Mouse (Mus musculus) neural tube, embryonic 11.5 days (tissue): ENCODE data around the gene Slc16a9. TPM values are rescaled to one million over a fixed set of nuclear protein-coding genes. Genes with fewer than 3 reads are reported as not detected.

ENCODE experiments used
- ATAC-seq: fragments of 200-750 bp; cut with Nextera tagmentation; 2 replicates; pipeline ENCODE4 v1.8.0; 2017; ENCODE audit warnings: moderate number of reproducible peaks, mild to moderate bottlenecking, moderate TSS enrichment, moderate library complexity; ENCODE audit not compliant: insufficient read depth, low FRiP score, low TSS enrichment
- DNase-seq: peaks from one replicate; pipeline ENCODE4 v3.0.0-alpha.2; 2015; ENCODE audit warnings: low spot score
- H3K27ac ChIP-seq: fragments of 300-500 bp; sonication (generic); 2 replicates; pipeline ENCODE4 v1.5.1; 2014; ENCODE audit warnings: low read depth, mild to moderate bottlenecking, low read length
- H3K27me3 ChIP-seq: fragments of 300-500 bp; sonication (generic); 2 replicates; pipeline ENCODE4 v1.6.1; 2014; ENCODE audit warnings: mild to moderate bottlenecking, low read length, mixed read lengths; ENCODE audit not compliant: control insufficient read depth, insufficient read depth
- H3K36me3 ChIP-seq: fragments of 300-500 bp; sonication (generic); 2 replicates; pipeline ENCODE4 v1.6.1; 2014; ENCODE audit warnings: mild to moderate bottlenecking, low read length, moderate library complexity, mixed read lengths; ENCODE audit not compliant: control insufficient read depth, insufficient read depth
- H3K4me1 ChIP-seq: fragments of 300-500 bp; sonication (generic); 2 replicates; pipeline ENCODE4 v1.6.1; 2014; ENCODE audit warnings: low read length, mixed read lengths; ENCODE audit not compliant: control insufficient read depth, insufficient read depth
- H3K4me2 ChIP-seq: fragments of 300-500 bp; sonication (generic); 2 replicates; pipeline ENCODE4 v1.6.1; 2014; ENCODE audit warnings: low read depth, mild to moderate bottlenecking, moderate library complexity
- H3K4me3 ChIP-seq: fragments of 300-500 bp; sonication (generic); 2 replicates; pipeline ENCODE4 v1.5.1; 2014; ENCODE audit warnings: low read depth, low read length
- H3K9ac ChIP-seq: fragments of 300-500 bp; sonication (generic); 2 replicates; pipeline ENCODE4 v1.6.1; 2014; ENCODE audit warnings: mild to moderate bottlenecking, low read length
- H3K9me3 ChIP-seq: fragments of 300-500 bp; sonication (generic); 2 replicates; pipeline ENCODE4 v1.6.1; 2016; ENCODE audit warnings: low read length; ENCODE audit not compliant: control insufficient read depth
- WGBS: fragments of 180-500 bp; shearing (Covaris S2); extraction: QIAGEN DNeasy Blood & Tissue Kit; methylation state at CpG from one replicate; pipeline ENCODE4 v1.1.7; 2014; 5-methylcytosine and 5-hydroxymethylcytosine counted together
- polyA plus RNA-seq: library from polyadenylated mRNA; unstranded; fragments of >200 nt; fragmentation: Nextera tagmentation; extraction: Ambion mirVana; gene quantifications from 2 replicates; pipeline ENCODE4 v1.2.1, GENCODE M21; 2014

The Slc16a9 gene
- polyA plus RNA-seq, 1 experiment from 2014 or later = 0.69 TPM

DNA sequence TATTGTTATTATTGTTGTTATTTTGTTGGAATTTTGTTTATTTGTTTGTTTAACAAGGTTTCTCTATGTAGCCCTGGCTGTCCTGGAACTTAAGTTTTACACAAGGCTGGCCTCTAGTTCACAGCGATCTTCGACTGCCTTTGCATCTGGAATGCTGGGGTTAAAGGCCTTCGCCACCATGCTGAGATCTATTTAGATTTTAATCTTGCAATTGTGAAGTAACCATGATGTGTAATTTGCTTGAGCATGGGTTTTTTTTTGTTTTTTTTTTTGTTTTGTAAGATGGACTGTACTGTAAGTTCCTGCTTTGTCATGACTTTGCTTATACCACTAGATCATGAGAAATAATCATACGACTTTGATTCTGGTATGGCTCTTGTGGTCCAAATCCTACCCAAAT is 16.0 kb downstream of the Slc16a9 start:
- Histone ChIP-seq H3K9ac (no peak overlapping the region), H3K4me2 (no peak overlapping the region), H3K27me3 (no peaks in the 10 kb centered on the region), H3K36me3 (no peaks in the 10 kb centered on the region), H3K4me3 (no peak overlapping the region), H3K9me3 (no peaks in the 10 kb centered on the region), H3K27ac (no peak overlapping the region), H3K4me1 (no peaks in the 10 kb centered on the region)
- DNase-seq (no peak), ATAC-seq (no peak)
- 65% methylated on average over 4 of the region's 4 CpGs for WGBS

GRCm38 (mm10) chr10:70262051-70262450 is 17.2 kb downstream of the Slc16a9 start:
- ATAC-seq (no peak), DNase-seq (no peak)
- Histone ChIP-seq H3K27ac (no peak overlapping the region), H3K36me3 (no peaks in the 10 kb centered on the region), H3K9ac (no peak overlapping the region), H3K27me3 (no peaks in the 10 kb centered on the region), H3K4me1 (no peaks in the 10 kb centered on the region), H3K4me2 (no peak overlapping the region), H3K4me3 (no peak overlapping the region), H3K9me3 (no peaks in the 10 kb centered on the region)
- 72% methylated on average over 3 of the region's 3 CpGs for WGBS

GRCm38 (mm10) chr10:70263681-70264189 is 18.8 kb downstream of the Slc16a9 start:
- no peak overlapping the region for H3K27ac ChIP-seq
- H3K27me3 ChIP-seq = no peaks in the 10 kb centered on the region
- no peak overlapping the region for H3K4me2 ChIP-seq
- H3K9ac ChIP-seq = no peak overlapping the region
- WGBS = 91% methylated on average over 4 of the region's 4 CpGs
- no peaks in the 10 kb centered on the region for H3K36me3 ChIP-seq
- no peak for ATAC-seq
- no peak overlapping the region for H3K4me3 ChIP-seq
- H3K9me3 ChIP-seq = no peaks in the 10 kb centered on the region
- H3K4me1 ChIP-seq = no peaks in the 10 kb centered on the region
- no peak for DNase-seq

DNA sequence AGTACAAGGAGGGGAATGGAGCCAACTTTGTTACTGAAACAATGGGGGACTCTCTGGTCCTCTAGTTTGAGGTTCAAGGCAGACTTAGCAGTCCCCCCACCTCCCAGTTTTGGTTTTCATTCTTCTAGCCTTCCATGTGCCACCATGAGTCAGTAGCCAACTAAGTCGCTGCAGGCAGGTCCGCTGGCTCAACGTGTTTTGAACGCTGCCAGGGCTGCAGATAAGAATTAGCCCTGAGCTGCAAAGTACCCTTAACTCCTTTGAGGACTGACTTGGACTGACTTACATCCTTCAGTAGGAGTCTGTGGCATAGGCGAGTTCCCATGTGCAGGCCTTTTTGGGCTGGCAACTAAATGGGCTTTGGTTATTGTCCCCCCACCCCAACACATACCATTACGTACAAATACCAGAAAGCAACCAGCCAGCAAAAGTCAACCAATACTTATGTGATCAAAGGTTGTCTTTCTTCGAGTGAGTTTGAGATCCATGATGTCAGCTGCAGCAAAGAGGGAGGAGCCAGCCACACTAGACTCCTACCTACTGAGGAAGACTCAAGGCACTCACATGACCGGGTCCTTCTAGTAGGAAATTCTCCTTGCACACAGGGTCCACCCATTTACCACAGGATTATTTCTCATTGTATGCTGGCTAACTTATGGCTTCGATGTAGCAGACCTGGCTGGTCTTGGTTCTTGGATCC is 19.6 kb downstream of the Slc16a9 start:
- WGBS = 88% methylated on average over 9 of the region's 9 CpGs
- H3K9me3 ChIP-seq = no peaks in the 10 kb centered on the region
- no peak overlapping the region for H3K4me3 ChIP-seq
- DNase-seq (no peak), ATAC-seq (no peak)
- no peaks in the 10 kb centered on the region for H3K27me3 ChIP-seq
- H3K4me2 ChIP-seq = no peak overlapping the region
- H3K4me1 ChIP-seq = no peaks in the 10 kb centered on the region
- no peaks in the 10 kb centered on the region for H3K36me3 ChIP-seq
- H3K27ac ChIP-seq = no peak overlapping the region
- no peak overlapping the region for H3K9ac ChIP-seq

DNA sequence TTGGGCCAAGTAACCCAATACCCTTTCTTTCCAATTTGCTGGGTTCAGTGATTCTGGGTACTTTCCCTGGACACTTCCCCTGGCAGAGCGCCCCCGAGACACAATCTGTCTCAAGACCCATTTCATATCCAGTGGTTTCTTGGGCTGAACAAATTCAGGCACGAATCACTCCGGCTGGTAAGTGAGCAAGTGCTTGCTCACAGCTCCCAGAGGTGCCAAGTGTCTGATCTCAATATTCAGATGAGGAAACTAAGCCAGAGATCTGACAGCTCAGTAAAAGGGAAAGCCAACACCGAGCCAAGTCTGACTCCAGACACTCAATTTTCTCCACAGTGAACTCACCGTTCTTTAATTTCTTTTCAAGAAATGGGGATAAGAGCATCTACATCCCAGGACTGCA is 21.6 kb downstream of the Slc16a9 start:
- ATAC-seq = no peak
- DNase-seq = no peak
- H3K4me3 ChIP-seq = no peak overlapping the region
- no peaks in the 10 kb centered on the region for H3K27me3 ChIP-seq
- no peaks in the 10 kb centered on the region for H3K4me1 ChIP-seq
- H3K9ac ChIP-seq = no peak overlapping the region
- H3K27ac ChIP-seq = no peak overlapping the region
- no peak overlapping the region for H3K4me2 ChIP-seq
- no peaks in the 10 kb centered on the region for H3K36me3 ChIP-seq
- WGBS = 94% methylated on average over 6 of the region's 6 CpGs
- no peaks in the 10 kb centered on the region for H3K9me3 ChIP-seq

GRCm38 (mm10) chr10:70268581-70269446 is 23.9 kb downstream of the Slc16a9 start:
- no peaks in the 10 kb centered on the region for H3K4me1 ChIP-seq
- H3K4me2 ChIP-seq = no peak overlapping the region
- H3K4me3 ChIP-seq = no peak overlapping the region
- H3K27me3 ChIP-seq = no peaks in the 10 kb centered on the region
- H3K27ac ChIP-seq = no peak overlapping the region
- H3K36me3 ChIP-seq = no peaks in the 10 kb centered on the region
- 83% methylated on average over 23 of the region's 23 CpGs for WGBS
- H3K9ac ChIP-seq = no peak overlapping the region
- ATAC-seq = no peak
- no peak for DNase-seq
- H3K9me3 ChIP-seq = no peaks in the 10 kb centered on the region

DNA sequence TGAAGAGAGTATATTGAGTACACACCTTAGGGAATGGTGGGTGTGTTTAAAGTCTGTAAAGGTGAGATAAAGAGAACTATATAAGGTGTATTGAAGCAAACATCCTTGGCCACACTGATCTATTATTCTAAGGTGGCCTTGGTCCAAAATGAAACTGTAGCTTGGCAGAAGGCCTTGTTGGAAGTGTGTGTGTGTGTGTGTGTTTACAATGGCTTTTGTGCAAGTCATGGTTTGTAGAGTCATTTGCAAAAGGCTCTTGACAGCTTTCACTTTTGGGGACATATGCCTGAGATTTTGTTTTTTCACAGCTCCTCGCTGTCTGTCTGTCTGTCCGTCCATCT is 24.5 kb downstream of the Slc16a9 start:
- DNase-seq (no peak), ATAC-seq (no peak)
- H3K27ac ChIP-seq = no peak overlapping the region
- H3K4me1 ChIP-seq = no peaks in the 10 kb centered on the region
- H3K4me2 ChIP-seq = no peak overlapping the region
- H3K9me3 ChIP-seq = no peaks in the 10 kb centered on the region
- 97% methylated on average over 2 of the region's 2 CpGs for WGBS
- H3K9ac ChIP-seq = no peak overlapping the region
- no peaks in the 10 kb centered on the region for H3K36me3 ChIP-seq
- H3K27me3 ChIP-seq = no peaks in the 10 kb centered on the region
- H3K4me3 ChIP-seq = no peak overlapping the region

DNA sequence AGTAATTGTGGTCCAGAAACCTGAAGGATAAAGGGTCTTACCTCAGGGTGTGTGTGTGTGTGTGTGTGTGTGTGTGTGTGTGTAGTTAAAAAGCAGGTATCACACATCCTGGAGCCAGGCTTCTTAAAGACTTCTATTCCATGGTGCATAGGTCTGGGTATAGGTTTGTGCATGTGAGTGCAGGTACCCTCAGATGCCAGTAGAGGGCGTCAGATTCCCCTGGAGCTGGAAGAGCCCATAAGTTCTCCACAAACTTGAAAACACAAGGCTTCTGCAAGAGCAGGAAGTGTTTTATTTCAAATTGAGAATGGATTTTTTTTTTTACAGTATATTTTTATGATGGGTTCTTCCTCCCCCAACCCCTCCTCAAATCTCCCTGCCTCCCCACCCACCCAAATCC is 31.8 kb downstream of the Slc16a9 start:
- Histone ChIP-seq H3K4me2 (no peak overlapping the region), H3K27ac (no peak overlapping the region), H3K4me1 (no peaks in the 10 kb centered on the region), H3K27me3 (no peaks in the 10 kb centered on the region), H3K9me3 (no peaks in the 10 kb centered on the region), H3K9ac (no peak overlapping the region), H3K4me3 (no peak overlapping the region), H3K36me3 (no peaks in the 10 kb centered on the region)
- no peak for DNase-seq
- no peak for ATAC-seq
- 54% methylated on average over 1 of the region's 1 CpGs for WGBS

GRCm38 (mm10) chr10:70279349-70279748 is 34.4 kb downstream of the Slc16a9 start:
- WGBS = 73% methylated on average over 8 of the region's 8 CpGs
- H3K27ac ChIP-seq = no peak overlapping the region
- H3K36me3 ChIP-seq = no peaks in the 10 kb centered on the region
- H3K4me2 ChIP-seq = no peak overlapping the region
- no peak for ATAC-seq
- H3K27me3 ChIP-seq = no peaks in the 10 kb centered on the region
- no peaks in the 10 kb centered on the region for H3K4me1 ChIP-seq
- DNase-seq = no peak
- no peaks in the 10 kb centered on the region for H3K9me3 ChIP-seq
- no peak overlapping the region for H3K9ac ChIP-seq
- no peak overlapping the region for H3K4me3 ChIP-seq
